Mouse (Mus musculus) c-Kit-positive CD71-positive TER-119-negative erythroid progenitor cells, embryonic 14.5 days (primary cell): ENCODE results near the gene Cd63.

Source experiments
- DNase-seq: peaks from one replicate; pipeline ENCODE4 v3.0.0-alpha.2; 2013; ENCODE audit warnings: low read depth

The Cd63 gene

DNA sequence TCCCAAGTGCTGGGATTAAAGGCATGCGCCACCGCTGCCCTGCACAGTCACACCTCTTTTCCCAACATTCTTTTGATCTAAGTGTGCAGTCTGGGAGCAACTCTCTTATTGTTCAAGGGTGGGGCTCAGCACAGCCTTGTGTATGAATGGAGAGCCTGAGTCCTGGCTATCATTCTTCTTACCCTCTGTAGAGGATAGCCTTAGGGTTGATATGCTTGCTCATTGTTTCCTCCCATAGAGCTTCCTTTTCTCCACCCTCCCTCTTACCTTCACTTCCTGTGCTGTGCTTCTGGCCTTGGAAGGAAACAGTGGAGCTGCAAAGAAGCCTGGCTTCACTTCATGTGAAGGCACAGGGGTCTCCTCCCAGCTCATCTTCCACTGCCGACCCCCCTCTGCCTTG is at the start of gene Cd63:
Cd63 (plus strand) TSS at position 292 of the 400 bp plus-strand sequence.
- no peak for DNase-seq

GRCm38 (mm10) chr10:128861176-128861575 is 39.6 kb upstream of the Cd63 start:
- DNase-seq: no peak

- no peak for DNase-seq
Observed at GRCm38 (mm10) chr10:128866042-128866441, 34.7 kb upstream of the Cd63 start.

DNA sequence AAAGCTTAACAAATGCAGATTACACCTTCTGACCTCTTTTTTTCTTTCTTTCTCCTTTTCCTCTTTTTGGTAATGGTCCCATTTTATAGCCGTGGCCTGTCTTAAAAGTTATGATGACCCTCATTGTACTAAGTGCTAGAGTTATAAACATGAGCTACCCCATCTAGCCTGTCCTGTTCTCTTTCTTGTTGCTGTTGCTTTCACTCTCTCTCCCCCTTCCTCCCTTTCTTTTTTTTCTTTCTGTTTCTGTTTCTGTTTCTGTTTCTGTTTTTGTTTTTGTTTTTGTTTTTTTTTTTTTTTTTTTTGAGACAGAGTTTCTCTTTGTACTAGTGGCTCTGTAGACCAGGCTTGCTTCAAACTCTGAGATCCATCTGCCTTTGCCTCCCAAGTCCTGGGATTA is 34.3 kb upstream of the Cd63 start:
- no peak for DNase-seq

DNA sequence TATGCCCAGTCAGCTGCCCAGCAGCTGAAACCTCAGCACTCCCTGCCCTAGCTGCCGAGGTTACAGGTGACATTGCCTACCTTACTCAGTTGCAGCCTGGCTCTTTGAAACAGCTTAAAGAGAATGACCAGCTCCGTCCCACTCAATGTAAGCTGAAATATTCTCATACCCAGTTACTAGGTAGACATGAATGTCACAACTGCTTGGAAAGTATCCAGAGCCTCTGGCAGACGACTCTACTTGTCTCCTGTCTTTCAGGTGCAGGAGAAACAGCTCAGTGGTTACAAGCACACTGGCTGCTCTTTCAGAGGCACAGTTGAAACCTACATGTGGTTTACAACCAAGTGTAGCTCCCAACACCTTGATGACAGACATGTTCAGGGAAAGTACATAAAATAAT is 30.4 kb upstream of the Cd63 start:
- DNase-seq: no peak

DNA sequence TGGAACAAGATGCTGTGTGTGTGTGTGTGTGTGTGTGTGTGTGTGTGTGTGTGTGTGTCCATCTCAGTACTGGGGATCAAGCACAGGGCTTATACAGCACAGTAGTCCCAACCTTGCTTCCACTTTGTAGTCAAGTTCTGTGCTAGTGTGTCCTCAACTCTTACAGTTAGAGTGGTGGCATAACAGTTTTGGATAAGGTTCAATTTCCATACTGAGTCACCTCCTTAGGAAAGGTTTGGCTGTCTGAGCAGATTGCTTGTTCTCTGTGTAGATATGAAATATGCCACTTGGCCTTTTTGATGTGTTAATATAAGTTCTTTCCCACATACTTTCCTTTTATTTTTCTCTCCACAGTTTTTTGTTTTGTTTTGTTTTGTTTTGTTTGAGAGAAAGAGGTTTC is 22.5 kb upstream of the Cd63 start:
- DNase-seq: no peak

GRCm38 (mm10) chr10:128878811-128879210 is 22.0 kb upstream of the Cd63 start:
- no peak for DNase-seq

GRCm38 (mm10) chr10:128882067-128882466 is 18.7 kb upstream of the Cd63 start:
- no peak for DNase-seq

DNA sequence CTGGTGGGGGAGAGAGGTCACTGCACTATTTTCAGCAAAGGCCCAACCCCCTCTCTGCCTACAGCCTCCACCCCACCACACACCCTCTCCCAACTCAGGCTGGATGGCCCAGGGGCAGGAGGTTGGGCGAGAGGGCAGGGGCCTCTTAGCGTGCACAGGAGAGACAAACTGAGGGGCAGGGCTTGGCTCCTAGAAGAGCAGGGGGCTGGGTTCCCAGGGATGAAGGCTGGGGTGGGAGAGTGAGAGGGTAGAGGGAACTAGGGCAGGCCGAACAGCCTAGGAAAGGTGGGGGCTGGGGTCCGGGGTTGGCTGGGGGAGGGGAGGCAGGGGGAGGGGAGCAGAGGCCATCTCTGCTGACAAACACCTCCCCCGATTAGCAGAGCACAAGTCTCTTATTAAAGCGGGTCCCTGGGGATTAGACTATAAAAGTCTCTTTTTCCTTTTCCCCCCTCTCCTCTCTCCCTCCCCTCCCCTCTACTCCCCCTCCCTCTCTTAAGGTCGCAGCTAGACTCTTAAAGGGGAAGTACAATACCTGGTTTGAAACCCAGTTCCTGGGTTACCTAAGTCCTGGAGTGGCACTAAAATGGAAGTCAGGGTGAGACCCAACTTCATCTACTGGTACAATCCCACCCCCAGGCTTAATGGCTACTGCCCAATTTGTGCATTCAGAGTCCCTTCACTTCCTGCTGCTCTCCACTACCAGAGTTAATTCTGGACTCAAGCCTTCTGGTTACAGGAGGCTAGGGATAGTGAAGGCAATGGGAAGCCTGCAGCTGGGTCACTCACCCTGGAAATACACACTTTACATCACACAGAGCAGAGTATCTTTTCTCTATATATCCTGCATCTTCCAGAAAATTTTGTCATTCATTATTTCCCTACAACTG is 11.6 kb upstream of the Cd63 start:
- DNase-seq: no peak

DNA sequence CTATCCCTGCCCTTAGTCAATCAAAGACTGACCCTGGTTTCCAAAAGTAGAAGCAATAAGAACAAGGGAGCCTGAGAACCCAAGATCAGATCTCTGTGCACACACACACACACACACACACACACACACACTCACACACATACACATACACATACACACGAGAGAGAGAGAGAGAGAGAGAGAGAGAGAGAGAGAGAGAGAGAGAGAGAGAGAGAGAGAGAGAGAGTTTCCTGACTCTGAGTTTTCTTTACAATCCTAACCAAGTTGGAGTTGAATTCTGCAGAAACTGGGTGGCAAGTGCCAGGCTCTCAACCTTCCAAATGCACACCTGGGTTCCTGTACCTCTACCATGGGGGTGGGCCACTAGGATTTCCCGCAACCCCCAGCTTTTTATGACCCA is 10.9 kb upstream of the Cd63 start:
- no peak for DNase-seq

DNA sequence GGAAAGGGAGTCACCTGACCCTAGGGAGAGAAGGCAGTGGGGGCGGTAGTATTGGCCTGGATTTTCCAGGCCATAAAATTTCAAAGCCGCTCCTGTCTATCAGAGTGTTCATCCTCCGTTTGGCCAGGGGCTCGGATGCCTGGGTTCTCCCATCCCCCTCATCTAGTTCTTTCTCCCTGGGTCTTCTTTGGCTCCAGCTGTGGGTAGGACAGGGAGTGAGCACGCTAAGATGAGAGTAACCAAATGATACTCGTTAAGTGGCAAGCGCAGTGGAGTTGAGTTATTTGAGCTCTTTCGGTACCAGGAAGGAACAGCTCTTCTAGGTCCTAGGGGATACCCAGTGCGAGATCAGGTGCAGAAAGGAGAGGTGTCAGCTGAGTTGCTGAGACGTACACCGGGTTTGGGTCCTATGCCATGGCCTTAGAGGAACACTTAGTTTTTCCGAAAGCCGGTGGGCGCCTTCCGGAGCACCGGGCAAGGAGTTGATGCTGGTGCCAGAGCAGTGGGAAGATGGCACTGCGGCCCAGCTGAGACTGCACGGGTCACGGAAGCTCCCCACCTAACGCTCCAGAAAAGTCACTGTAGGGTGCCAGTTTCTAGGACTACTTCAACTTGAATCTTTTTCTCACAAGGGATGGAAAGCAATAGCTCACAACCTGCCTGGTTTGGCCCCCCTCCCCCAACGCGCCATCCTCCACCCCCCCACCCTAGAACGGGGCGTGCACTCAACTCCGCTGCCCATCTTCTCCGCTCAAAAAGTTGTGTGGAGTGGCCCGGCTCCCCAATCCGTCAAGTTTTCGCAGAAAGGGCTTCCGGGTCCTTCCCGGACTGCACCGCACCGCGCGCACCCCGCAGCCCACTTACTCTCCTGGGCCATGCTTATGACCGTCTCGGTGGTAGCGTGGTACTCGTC is 10.2 kb upstream of the Cd63 start:
- DNase-seq: no peak

DNA sequence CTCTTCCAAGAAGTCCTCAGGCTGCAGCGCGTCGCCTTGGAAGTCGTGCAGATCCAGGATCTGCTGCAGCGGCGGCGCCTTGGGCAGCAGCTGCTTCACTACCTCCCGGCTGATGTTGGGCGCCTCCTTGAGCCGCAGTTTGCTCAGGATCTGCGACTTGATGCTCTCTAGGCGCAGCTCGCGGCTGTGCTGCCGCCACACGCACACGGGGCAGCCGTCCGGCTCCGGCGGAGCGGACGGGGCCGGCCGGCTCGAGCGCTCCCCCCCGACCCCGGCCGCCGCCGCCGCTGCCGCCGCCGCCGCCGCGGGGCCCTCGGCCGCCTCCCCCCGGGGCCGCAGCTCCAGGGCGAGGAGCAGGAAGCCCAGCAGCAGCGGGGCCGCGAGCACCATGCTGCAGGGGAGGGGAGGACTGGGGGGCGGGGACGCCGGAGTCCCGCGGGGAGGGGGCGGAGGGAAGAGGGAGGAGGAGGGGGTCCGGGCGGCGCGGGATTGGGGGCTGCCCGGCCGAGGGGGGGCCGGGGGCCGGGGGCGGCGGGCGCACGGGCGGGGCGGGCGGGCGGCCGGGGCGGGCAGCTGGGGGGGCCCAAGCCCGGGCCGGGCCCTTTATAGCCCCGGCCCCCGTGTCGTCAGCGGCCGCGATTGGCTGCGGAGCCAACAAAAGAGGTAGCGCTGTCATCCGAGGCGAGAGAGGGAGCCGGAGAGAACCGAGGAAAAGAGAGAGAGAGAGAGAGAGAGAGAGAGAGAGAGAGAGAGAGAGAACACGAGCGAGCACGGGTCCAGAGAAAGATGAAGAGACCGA is 9.3 kb upstream of the Cd63 start, which contains the start of gene Gdf11:
Gdf11 (minus strand) TSS at position 423 of the 799 bp plus-strand sequence.
- no peak for DNase-seq

GRCm38 (mm10) chr10:128892246-128892645 is 8.5 kb upstream of the Cd63 start:
- no peak for DNase-seq

GRCm38 (mm10) chr10:128895437-128895836 is 5.4 kb upstream of the Cd63 start:
- DNase-seq: peak; percentile 86

DNA sequence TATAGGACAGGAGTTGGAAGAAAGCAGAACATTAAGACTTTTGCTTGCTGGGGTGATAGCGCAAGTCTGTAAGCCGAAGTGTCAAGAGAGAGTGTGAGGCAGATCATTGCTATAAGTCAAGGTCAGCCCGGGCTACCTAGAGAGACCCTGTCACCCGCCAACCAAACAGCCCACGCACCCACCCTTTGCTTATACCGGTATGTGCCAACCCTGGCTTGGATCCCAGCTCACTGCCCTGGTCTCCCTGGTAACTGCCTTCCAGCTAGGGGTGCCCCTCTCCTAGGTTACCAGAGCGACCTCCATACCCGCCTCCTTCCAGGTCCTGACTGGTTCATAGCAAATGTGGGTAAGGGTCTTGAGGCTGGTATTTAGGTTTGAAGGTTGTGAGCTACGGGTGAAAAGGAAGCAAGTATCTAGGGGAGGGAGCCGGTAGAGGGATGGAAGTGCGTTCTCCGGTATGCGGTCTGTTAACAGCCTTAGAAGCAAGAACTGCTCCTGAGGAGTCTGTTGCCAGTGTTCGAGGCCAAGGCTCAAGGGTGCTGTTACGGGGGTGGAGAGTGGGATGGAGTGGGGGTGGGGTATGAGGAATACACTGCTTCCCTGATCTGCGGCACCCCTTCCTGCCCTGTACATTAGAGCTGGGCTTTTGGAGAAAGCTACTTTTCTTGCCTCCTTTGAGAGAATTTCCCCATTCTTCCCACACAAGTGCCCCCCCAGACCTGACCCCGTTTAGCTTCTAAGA is 4.7 kb upstream of the Cd63 start:
- no peak for DNase-seq

GRCm38 (mm10) chr10:128896807-128897206 is 4.0 kb upstream of the Cd63 start:
- DNase-seq: no peak

DNA sequence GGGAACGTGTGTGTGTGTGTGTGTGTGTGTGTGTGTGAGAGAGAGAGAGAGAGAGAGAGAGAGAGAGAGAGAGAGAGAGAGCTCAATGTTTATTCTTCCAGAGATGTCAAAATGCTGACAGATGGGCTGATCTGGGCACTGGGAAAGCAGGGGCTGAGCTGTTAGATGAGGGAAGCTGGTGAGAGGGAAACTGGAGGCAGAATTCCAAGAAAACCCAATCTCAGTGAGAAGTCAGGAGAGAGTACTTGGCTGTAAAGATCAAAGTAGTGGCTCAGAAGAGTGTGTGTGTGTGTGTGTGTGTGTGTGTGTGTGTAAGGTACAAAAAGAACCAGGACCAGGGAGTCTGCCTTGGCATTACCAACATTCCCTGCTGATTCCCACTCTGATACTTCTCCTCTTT is 3.3 kb upstream of the Cd63 start:
- no peak for DNase-seq

GRCm38 (mm10) chr10:128899759-128900490 is 864 bp upstream of the Cd63 start:
- DNase-seq: no peak

- DNase-seq: no peak
Observed at GRCm38 (mm10) chr10:128901409-128901808, 620 bp downstream of the Cd63 start.

DNA sequence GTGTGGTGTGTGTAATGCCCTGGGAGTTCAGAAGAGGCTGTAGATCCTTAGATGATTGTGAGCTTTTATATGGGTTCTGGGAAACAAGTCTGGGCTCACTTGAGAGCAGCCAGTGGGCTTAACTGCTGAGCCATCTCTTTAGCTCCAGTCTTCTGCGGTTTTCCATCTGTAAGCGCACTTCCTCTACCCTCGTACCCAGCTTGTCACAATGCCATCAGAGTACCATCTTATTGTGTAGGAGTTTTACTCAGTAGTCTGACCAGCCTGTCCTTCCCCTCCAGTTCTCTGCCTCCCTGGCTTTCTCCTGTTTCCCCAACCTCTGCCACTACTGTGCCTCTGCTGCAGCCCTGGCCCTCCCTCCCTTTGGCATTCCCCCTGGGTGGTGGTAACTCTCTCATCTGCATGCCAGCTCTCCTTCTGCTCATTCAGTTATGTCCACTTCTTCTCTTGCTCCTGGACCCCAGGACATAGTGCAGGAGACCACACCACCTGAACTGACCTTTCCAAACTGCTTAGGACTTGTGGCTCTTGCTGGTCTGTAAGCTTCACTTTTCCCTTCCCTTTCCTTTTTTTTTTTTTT is 1.7 kb downstream of the Cd63 start:
- DNase-seq: no peak
